Mouse (Mus musculus): Measurements from ENCODE around the gene Mcm5. TPM values are rescaled to one million over a fixed set of nuclear protein-coding genes. Genes with fewer than 3 reads are reported as not detected.

Gene Mcm5
- total and polyA plus RNA-seq, 3 experiments, result 397 to 459 TPM; not detected in 1

GRCm38 (mm10) chr8:75074876-75075275 lies 34.5 kb upstream of the Mcm5 start:
- Histone ChIP-seq H3K36me3 (ENCODE audit: control insufficient read depth in 1 of 2, insufficient read depth in 2 of 2, low read length in 2 of 2) (no peaks in the 10 kb centered on the region), H3K4me3 (ENCODE audit: control insufficient read depth in 1 of 2, insufficient read depth in 1 of 2, low read depth in 2 of 2, low read length in 2 of 2) (no peak overlapping the region), H3K9me3 (replicated peaks; ENCODE audit: insufficient read depth, low read length) (no peaks in the 10 kb centered on the region), H3K4me1 (ENCODE audit: control insufficient read depth in 1 of 2, insufficient read depth in 2 of 2, low read length in 2 of 2) (no peaks in the 10 kb centered on the region; a peak in 1 of 4 replicates), H3K27me3 (ENCODE audit: control insufficient read depth in 1 of 2, insufficient read depth in 2 of 2, low read length in 2 of 2) (no peaks in the 10 kb centered on the region), H3K27ac (ENCODE audit: control insufficient read depth, low read depth, low read length) (no peak overlapping the region), H3K79me2 (ENCODE audit: control insufficient read depth, insufficient read depth, low read length, poor library complexity) (no peaks in the 10 kb centered on the region), H3K9ac (ENCODE audit: control insufficient read depth, low read depth, low read length, poor library complexity, severe bottlenecking) (no peak overlapping the region)
- DNase-seq (ENCODE audit: low read depth, low spot score), result no peak
- TF ChIP-seq USF2 (IDR thresholded peaks at IDR 0.05; ENCODE audit: borderline replicate concordance in 1 of 2, insufficient read depth in 1 of 2, low read depth in 1 of 2, low read length in 2 of 2), result no peak
- TF ChIP-seq POLR2AphosphoS5 (IDR thresholded peaks at IDR 0.05; ENCODE audit: borderline replicate concordance, low read depth, low read length), result no peak

- Histone ChIP-seq H3K4me1 (ENCODE audit: control insufficient read depth in 1 of 2, insufficient read depth in 2 of 2, low read length in 2 of 2) (peaks cover 11 to 18% of the 10 kb centered on the region in 2 experiments), H3K27me3 (ENCODE audit: control insufficient read depth in 1 of 2, insufficient read depth in 2 of 2, low read length in 2 of 2) (no peaks in the 10 kb centered on the region), H3K27ac (ENCODE audit: control insufficient read depth, low read depth, low read length) (no peak overlapping the region), H3K79me2 (ENCODE audit: control insufficient read depth, insufficient read depth, low read length, poor library complexity) (no peaks in the 10 kb centered on the region), H3K9me3 (replicated peaks; ENCODE audit: insufficient read depth, low read length) (no peaks in the 10 kb centered on the region), H3K36me3 (ENCODE audit: control insufficient read depth in 1 of 2, insufficient read depth in 2 of 2, low read length in 2 of 2) (peaks cover 0 to 15% of the 10 kb centered on the region in 2 experiments; a peak in 2 of 4 replicates), H3K4me3 (ENCODE audit: control insufficient read depth in 1 of 2, insufficient read depth in 1 of 2, low read depth in 2 of 2, low read length in 2 of 2) (no peak overlapping the region), H3K9ac (ENCODE audit: control insufficient read depth, low read depth, low read length, poor library complexity, severe bottlenecking) (no peak overlapping the region)
- no peak for DNase-seq (ENCODE audit: low read depth, low spot score)
- TF ChIP-seq GATA1 (IDR thresholded peaks at IDR 0.05; ENCODE audit: low read depth, low read length), result no peak
- TF ChIP-seq NRF1 (IDR thresholded peaks at IDR 0.05; ENCODE audit: insufficient read depth, low read depth, low read length, poor library complexity, severe bottlenecking), result no peak
- no peak for TF ChIP-seq EP300 (IDR thresholded peaks at IDR 0.05; ENCODE audit: low read depth in 1 of 2, low read length in 2 of 2)
- TF ChIP-seq TCF12 (IDR thresholded peaks at IDR 0.05; ENCODE audit: low read depth, low read length), result no peak
- no peak for TF ChIP-seq ZNF384 (IDR thresholded peaks at IDR 0.05; ENCODE audit: low read depth, low read length)
- TF ChIP-seq SMC3 (IDR thresholded peaks at IDR 0.05; ENCODE audit: low read depth, low read length), result no peak
- no peak for TF ChIP-seq POLR2AphosphoS2 (IDR thresholded peaks at IDR 0.05; ENCODE audit: low read length)
- no peak for TF ChIP-seq ELF1 (IDR thresholded peaks at IDR 0.05; ENCODE audit: low read depth, low read length)
- no peak for TF ChIP-seq HCFC1 (IDR thresholded peaks at IDR 0.05; ENCODE audit: low read depth, low read length)
- TF ChIP-seq GABPA (IDR thresholded peaks at IDR 0.05; ENCODE audit: low read depth, low read length), result no peak
- TF ChIP-seq MAX (IDR thresholded peaks at IDR 0.05; ENCODE audit: low read length), result no peak
- no peak for TF ChIP-seq ZMIZ1 (IDR thresholded peaks at IDR 0.05; ENCODE audit: low read depth, low read length)
- no peak for TF ChIP-seq TBP (IDR thresholded peaks at IDR 0.05; ENCODE audit: low read depth, low read length)
- no peak for TF ChIP-seq MAFK (IDR thresholded peaks at IDR 0.05; ENCODE audit: borderline replicate concordance, low read depth, low read length)
- TF ChIP-seq ZKSCAN1 (IDR thresholded peaks at IDR 0.05; ENCODE audit: low read depth, low read length), result no peak
- TF ChIP-seq UBTF (IDR thresholded peaks at IDR 0.05; ENCODE audit: borderline replicate concordance, insufficient read depth, low read depth, low read length), result no peak
- TF ChIP-seq MYB (IDR thresholded peaks at IDR 0.05; ENCODE audit: low read depth, low read length), result no peak
- no peak for TF ChIP-seq CTCF (IDR thresholded peaks at IDR 0.05 in 2 of 3, conservative IDR thresholded peaks at IDR 0.05 in 1 of 3; ENCODE audit: control insufficient read depth in 1 of 3, insufficient read depth in 1 of 3, low read depth in 2 of 3, low read length in 3 of 3, poor library complexity in 1 of 3, severe bottlenecking in 1 of 3)
- no peak for TF ChIP-seq MYC (IDR thresholded peaks at IDR 0.05; ENCODE audit: low read depth, low read length)
- no peak for TF ChIP-seq JUND (IDR thresholded peaks at IDR 0.05; ENCODE audit: low read depth, low read length)
Observed at GRCm38 (mm10) chr8:75078215-75078614, 31.2 kb upstream of the Mcm5 start.

Data from MEL (cell line).